Mouse (Mus musculus): ENCODE measurements around the gene Rere. TPM values are rescaled to one million over a fixed set of nuclear protein-coding genes. Genes with fewer than 3 reads are reported as not detected.
A peak's percentile ranks its signal among the peaks of the same experiment; 100 is the strongest.

Rere gene
- total RNA-seq, 1 experiment from 2014 or later: 45.1 TPM

- no peak for ATAC-seq (replicated peaks; ENCODE audit: low read depth, poor library complexity, severe bottlenecking)
These were observed 55.8 kb downstream of the Rere start for GRCm38 (mm10) chr4:150337260-150337659.

DNA sequence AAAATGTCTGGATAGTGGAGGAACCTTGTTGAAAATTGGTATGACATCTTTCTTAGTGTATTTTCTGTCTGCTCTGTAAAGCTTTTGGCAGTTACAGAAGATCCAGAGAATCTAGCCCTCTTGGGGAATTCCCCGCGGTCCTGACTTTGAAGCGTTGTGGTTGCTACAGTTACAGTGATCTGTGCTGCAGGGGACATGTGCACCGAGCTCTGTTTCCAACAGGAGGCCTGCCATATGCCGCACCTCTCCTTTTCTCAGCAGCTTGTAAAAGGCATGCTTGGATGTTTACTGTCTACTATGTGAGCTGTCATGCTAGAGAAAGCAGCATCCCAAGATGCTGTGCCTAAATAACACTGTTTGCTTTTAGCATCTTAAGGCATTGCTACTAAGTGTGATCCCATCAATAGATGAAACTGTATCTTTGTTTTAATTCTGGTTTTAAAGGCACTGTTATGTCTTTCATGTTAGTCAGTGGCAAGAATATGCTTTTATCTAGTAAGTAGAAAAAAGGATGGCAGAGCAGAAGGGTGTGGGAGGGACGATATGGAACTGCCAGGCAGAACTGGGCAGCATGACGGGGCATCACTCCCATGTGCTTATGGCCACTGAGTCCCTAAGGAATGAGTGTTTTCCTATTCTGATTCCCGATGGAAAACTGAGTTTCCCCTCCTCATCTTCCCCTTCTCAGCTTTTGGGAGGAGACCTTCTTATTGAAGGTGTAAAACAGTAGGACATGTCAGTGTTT lies 57.6 kb downstream of the Rere start:
- no peak for ATAC-seq (replicated peaks; ENCODE audit: low read depth, poor library complexity, severe bottlenecking)

GRCm38 (mm10) chr4:150340796-150341525 lies 59.5 kb downstream of the Rere start:
- ATAC-seq (replicated peaks; ENCODE audit: low read depth, poor library complexity, severe bottlenecking): peak; percentile 36; the same call in 1 of the 2 replicates

GRCm38 (mm10) chr4:150344526-150344925 lies 63.1 kb downstream of the Rere start:
- no peak for ATAC-seq (replicated peaks; ENCODE audit: low read depth, poor library complexity, severe bottlenecking)

DNA sequence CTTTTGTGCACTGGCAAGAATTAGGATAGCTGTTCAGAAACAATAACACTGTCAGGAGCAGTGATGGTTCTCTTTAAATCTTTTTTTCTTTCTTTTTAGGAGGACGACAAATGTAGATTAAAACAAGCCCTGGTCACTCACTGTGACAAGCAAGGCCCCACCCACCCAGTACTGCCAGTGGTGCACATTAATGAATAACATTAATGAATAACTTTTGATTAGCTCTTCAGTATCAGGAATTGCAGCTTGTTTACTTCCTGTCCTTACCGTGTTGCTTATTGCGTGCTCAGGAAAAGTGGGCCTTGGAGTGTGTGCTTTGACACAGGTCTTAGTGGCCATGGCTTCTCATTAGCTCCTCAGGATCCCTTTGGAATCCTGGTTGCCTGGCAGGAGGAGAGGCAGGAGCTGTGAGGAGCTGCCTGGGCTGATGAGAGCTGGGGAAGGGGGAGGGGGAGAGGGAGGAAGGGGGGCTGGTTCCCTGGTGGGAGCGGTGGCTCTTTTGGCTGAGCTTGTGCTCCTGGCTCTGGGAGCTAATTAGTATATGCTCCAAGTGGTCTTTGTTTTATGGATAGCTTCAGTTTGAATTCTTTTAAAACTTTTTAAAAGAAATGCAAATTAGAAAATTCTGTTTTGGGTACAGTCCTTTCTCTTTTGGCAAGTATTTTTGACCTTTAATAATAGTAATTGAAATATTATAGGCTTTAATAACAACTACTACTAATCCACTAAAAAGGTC lies 65.4 kb downstream of the Rere start:
- no peak for ATAC-seq (replicated peaks; ENCODE audit: low read depth, poor library complexity, severe bottlenecking)

- peak; percentile 53; the same call in 1 of the 2 replicates for ATAC-seq (replicated peaks; ENCODE audit: low read depth, poor library complexity, severe bottlenecking)
These were observed 65.9 kb downstream of the Rere start for GRCm38 (mm10) chr4:150347387-150347672.

DNA sequence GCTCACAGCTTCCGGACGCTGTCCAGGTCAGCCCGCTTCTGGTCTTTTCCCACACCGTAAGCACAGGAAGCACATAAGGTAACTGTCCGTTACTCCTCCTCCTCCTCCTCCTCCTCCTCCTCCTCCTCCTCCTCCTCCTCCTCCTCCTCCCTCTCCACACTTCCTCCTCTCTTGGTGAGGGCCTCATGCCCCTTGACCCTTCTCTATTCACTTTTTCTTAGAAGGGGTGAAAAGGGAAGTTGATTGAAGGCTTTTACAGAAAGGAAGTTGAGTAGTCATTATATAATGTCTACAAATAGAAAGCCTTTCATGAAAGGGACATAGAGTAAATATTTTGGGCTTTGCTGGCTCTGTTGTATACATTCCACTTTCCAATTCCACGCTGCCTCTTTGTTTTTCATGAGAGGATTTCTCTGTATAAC lies 68.2 kb downstream of the Rere start:
- ATAC-seq (replicated peaks; ENCODE audit: low read depth, poor library complexity, severe bottlenecking): peak; percentile 75

DNA sequence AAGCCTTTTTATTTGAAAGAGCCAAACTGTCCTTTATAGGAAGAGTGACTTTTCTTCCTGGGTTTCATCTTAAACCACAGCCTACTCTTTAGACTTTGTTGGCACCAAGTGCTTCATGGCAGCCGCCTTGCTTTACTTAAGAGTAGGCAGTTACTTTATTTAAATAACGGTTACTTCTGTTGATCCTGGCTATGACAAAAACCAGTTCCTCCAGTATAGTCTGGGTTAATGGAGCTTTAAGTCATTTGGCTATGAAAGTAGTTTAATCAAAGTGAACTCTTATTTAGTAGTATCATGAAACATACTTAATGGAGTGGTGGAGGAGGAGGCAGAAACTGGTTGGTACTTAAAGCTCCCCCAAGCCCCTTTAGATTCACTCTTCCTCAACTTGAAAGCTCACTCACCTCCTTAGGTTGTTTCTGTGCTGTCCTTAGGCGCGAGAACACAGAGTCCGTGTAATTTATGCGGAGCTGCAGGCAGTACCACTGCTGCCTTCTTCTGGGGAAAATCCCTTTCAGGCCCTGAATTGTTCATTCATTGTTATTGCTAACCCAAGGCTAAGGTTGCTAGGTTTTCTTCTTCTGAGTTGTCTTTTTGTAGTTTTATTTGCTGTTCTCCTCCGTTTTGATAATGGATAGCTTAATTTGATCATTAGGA lies 70.1 kb downstream of the Rere start:
- no peak for ATAC-seq (replicated peaks; ENCODE audit: low read depth, poor library complexity, severe bottlenecking)

- no peak for ATAC-seq (replicated peaks; ENCODE audit: low read depth, poor library complexity, severe bottlenecking)
These were observed 71.3 kb downstream of the Rere start for GRCm38 (mm10) chr4:150352736-150353135.

GRCm38 (mm10) chr4:150353376-150353900 lies 72.0 kb downstream of the Rere start:
- no peak for ATAC-seq (replicated peaks; ENCODE audit: low read depth, poor library complexity, severe bottlenecking)

- no peak for ATAC-seq (replicated peaks; ENCODE audit: low read depth, poor library complexity, severe bottlenecking)
These were observed 74.4 kb downstream of the Rere start for GRCm38 (mm10) chr4:150355801-150356200.

GRCm38 (mm10) chr4:150361986-150362691 lies 80.7 kb downstream of the Rere start:
- ATAC-seq (replicated peaks; ENCODE audit: low read depth, poor library complexity, severe bottlenecking): no peak

GRCm38 (mm10) chr4:150362858-150363257 lies 81.4 kb downstream of the Rere start:
- ATAC-seq (replicated peaks; ENCODE audit: low read depth, poor library complexity, severe bottlenecking): no peak

DNA sequence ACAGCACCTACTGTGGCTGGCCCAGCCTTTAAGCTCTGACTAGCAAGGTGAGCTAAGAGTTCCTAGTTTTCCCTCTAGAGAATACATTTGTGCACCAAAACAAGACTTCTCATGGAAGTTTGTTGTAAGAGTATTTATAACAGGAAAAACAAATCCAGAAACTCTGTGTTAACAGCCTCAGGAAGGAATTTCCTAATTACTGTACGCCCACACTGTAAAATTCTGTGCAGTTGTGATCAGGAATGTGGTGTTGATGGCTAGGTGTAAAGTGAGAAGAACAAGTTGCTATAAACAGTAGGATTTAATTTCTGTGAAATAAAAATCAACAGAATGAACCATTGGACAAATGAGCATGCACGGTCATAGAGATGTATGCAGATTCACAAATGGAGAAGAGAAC lies 83.3 kb downstream of the Rere start:
- no peak for ATAC-seq (replicated peaks; ENCODE audit: low read depth, poor library complexity, severe bottlenecking)

DNA sequence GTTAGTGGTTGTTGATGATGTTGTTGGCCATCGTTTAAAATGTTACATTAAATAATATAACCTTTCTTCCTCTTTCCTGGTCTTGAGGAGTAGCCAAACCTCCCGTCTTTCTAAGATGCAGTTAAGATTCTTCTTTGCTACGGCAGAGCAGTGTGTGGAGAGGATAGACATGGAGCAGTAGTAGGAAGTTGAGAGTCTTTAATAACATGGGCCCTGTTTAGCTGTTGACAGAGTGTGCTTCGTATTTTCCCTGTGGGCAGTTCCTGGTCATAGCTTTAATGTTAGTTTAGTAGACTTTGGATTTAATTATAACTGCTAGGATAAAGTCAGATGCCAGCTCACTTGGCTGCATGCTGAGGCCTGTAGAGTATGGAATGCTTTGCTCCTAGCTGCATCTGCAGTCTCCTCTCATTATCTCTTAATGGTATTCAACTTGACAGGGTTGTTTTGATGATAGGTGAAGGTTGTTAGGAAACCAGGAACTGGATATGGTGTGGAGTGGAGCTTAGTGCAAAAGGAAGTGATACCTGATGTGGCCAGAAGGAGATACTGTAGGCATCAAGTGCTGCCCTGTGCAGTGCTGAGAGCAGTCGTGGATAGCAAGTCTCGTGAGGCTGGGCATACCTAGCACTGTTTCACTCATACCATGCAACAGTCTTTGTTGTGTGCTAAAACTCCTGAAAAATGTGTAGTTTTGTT lies 85.2 kb downstream of the Rere start:
- peak; percentile 97 for ATAC-seq (replicated peaks; ENCODE audit: low read depth, poor library complexity, severe bottlenecking)

- peak; percentile 64 for ATAC-seq (replicated peaks; ENCODE audit: low read depth, poor library complexity, severe bottlenecking)
These were observed 90.3 kb downstream of the Rere start for GRCm38 (mm10) chr4:150371580-150372380.

DNA sequence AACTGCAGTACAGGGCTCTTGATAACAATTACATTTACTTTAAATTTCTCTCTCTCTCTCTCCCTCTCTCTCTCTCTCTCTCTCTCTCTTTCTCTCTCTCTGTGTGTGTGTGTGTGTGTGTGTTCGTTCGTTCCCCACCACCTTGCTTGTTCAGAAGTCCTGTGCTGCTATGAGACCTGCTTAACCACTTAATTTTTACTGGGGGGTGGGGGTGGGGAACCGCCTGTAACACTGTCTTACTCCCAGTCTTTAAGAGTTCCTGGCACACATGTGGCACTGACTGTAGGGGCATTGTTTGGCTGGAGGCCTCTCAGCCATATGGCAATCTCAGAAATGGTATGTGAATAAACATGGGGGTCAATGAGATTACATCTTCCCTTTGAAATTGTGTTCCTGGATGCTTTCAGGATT lies 91.2 kb downstream of the Rere start:
- ATAC-seq (replicated peaks; ENCODE audit: low read depth, poor library complexity, severe bottlenecking): no peak

All from common myeloid progenitor, adult 5-6 weeks (primary cell).